13 mouse cellular contexts compared by ENCODE assay signal in genomic region chr5:121340965-121341473, GRCm38 (mm10). TPM values are rescaled to one million over a fixed set of nuclear protein-coding genes. Genes with fewer than 3 reads are reported as not detected.
DNase-seq lines count a peak whose midpoint lies in the region; ATAC-seq and TF ChIP-seq lines count a peak whose summit lies in the region.
"Had no signal": no experiment of that assay in that cellular context is flagged by ENCODE, and none has a peak within 500 bp of the region (broad histone marks: within the 10 kb centered on the region; RNA-seq: fewer than 3 reads in every experiment).

No protein-coding gene starts in this region.

- peaks cover 89% of the 10 kb centered on the region for H3K36me3 ChIP-seq in liver, embryonic 16.5 days (ENCODE audit: control insufficient read depth, insufficient read depth)
- H3K36me3 ChIP-seq in liver, embryonic 11.5 days (ENCODE audit: control insufficient read depth, insufficient read depth, low read length) = peaks cover 55% of the 10 kb centered on the region
- peaks cover 20% of the 10 kb centered on the region for H3K36me3 ChIP-seq in neural tube, embryonic 11.5 days (ENCODE audit: control insufficient read depth, insufficient read depth, low read length)
- peaks cover 69% of the 10 kb centered on the region for H3K36me3 ChIP-seq in midbrain, embryonic 16.5 days (ENCODE audit: control insufficient read depth, insufficient read depth, low read length)

- H3K9me3 ChIP-seq in liver, embryonic 16.5 days (replicated peaks; ENCODE audit: control insufficient read depth, low read length) = no peaks in the 10 kb centered on the region
- no peaks in the 10 kb centered on the region for H3K9me3 ChIP-seq in liver, embryonic 11.5 days (ENCODE audit: control insufficient read depth, low read length)
- H3K9me3 ChIP-seq in neural tube, embryonic 11.5 days (ENCODE audit: control insufficient read depth, low read length) = no peaks in the 10 kb centered on the region
- no peaks in the 10 kb centered on the region for H3K9me3 ChIP-seq in midbrain, embryonic 16.5 days (replicated peaks; ENCODE audit: control insufficient read depth, low read length, poor library complexity, severe bottlenecking)
- H3K9me3 ChIP-seq: neural tube, embryonic 13.5 days had no signal

- TF ChIP-seq CTCF in embryonic fibroblast, embryonic 13.5 days (IDR thresholded peaks at IDR 0.05; ENCODE audit: borderline replicate concordance, insufficient read depth, low read length) = no peak

- no peak for DNase-seq in liver, embryonic 11.5 days (ENCODE audit: low spot score)
- DNase-seq in T-cell, adult 2 months (ENCODE audit: low spot score) = peak; percentile 34
- DNase-seq in neural tube, embryonic 11.5 days (ENCODE audit: low spot score) = peak; percentile 36
- DNase-seq in urinary bladder, adult 2 months (ENCODE audit: low spot score) = no peak
- no peak for DNase-seq in cerebellum, adult 11 months
- DNase-seq: cerebellum, postnatal 25 days; gastrocnemius, postnatal 10 days; kidney, postnatal 36 days; lung, embryonic 14.5 days had no signal

- no peak for TF ChIP-seq POLR2A in embryonic fibroblast, embryonic 13.5 days (IDR thresholded peaks at IDR 0.05; ENCODE audit: low read depth, low read length)

- H3K4me1 ChIP-seq in liver, embryonic 16.5 days (ENCODE audit: control insufficient read depth, low read depth, low read length) = no peaks in the 10 kb centered on the region
- H3K4me1 ChIP-seq in liver, embryonic 11.5 days (replicated peaks; ENCODE audit: control insufficient read depth, insufficient read depth, low read length) = no peaks in the 10 kb centered on the region
- peaks cover 22% of the 10 kb centered on the region for H3K4me1 ChIP-seq in embryonic fibroblast, embryonic 13.5 days (ENCODE audit: control insufficient read depth, insufficient read depth, low read length)
- H3K4me1 ChIP-seq in neural tube, embryonic 11.5 days (ENCODE audit: control insufficient read depth, insufficient read depth, low read length) = no peaks in the 10 kb centered on the region
- no peaks in the 10 kb centered on the region for H3K4me1 ChIP-seq in midbrain, embryonic 16.5 days (ENCODE audit: control insufficient read depth, insufficient read depth, low read length)
- H3K4me1 ChIP-seq: neural tube, embryonic 13.5 days had no signal

- H3K27me3 ChIP-seq in liver, embryonic 16.5 days (ENCODE audit: control insufficient read depth, insufficient read depth, low read depth, low read length) = no peaks in the 10 kb centered on the region
- no peaks in the 10 kb centered on the region for H3K27me3 ChIP-seq in liver, embryonic 11.5 days (replicated peaks; ENCODE audit: control insufficient read depth, insufficient read depth, low read length)
- H3K27me3 ChIP-seq in neural tube, embryonic 11.5 days (ENCODE audit: control insufficient read depth, insufficient read depth, low read length) = no peaks in the 10 kb centered on the region
- H3K27me3 ChIP-seq in midbrain, embryonic 16.5 days (ENCODE audit: control insufficient read depth, insufficient read depth, low read depth, low read length) = no peaks in the 10 kb centered on the region
- H3K27me3 ChIP-seq: neural tube, embryonic 13.5 days had no signal

- no peak overlapping the region for H3K27ac ChIP-seq in liver, embryonic 16.5 days (ENCODE audit: low read length)
- H3K27ac ChIP-seq in liver, embryonic 11.5 days (ENCODE audit: low read depth, low read length) = no peak overlapping the region
- H3K27ac ChIP-seq in embryonic fibroblast, embryonic 13.5 days (ENCODE audit: insufficient read depth, low read length) = peak overlapping the region; percentile 22; the same call in 1 of the 2 replicates
- H3K27ac ChIP-seq in neural tube, embryonic 11.5 days (ENCODE audit: low read depth, low read length) = no peak overlapping the region
- no peak overlapping the region for H3K27ac ChIP-seq in midbrain, embryonic 16.5 days (ENCODE audit: low read length)
- H3K27ac ChIP-seq: neural tube, embryonic 13.5 days had no signal

- 0 out of 2 replicates have a peak, but pooled peaks have one; percentile 17 for ATAC-seq in liver, embryonic 16.5 days (ENCODE audit: low read depth)
- ATAC-seq in liver, embryonic 11.5 days (replicated peaks; ENCODE audit: low FRiP score) = no peak
- ATAC-seq in neural tube, embryonic 11.5 days (ENCODE audit: insufficient read depth, low FRiP score, low TSS enrichment) = no peak
- no peak for ATAC-seq in midbrain, embryonic 16.5 days

- no peak overlapping the region for H3K4me3 ChIP-seq in liver, embryonic 16.5 days (ENCODE audit: low read depth, low read length)
- no peak overlapping the region for H3K4me3 ChIP-seq in liver, embryonic 11.5 days (ENCODE audit: low read depth, low read length)
- H3K4me3 ChIP-seq in embryonic fibroblast, embryonic 13.5 days (ENCODE audit: insufficient read depth, low read length) = no peak overlapping the region
- H3K4me3 ChIP-seq in neural tube, embryonic 11.5 days (ENCODE audit: low read depth, low read length) = no peak overlapping the region
- H3K4me3 ChIP-seq in midbrain, embryonic 16.5 days (ENCODE audit: low read depth, low read length) = no peak overlapping the region
- H3K4me3 ChIP-seq: neural tube, embryonic 13.5 days had no signal

- H3K9ac ChIP-seq in liver, embryonic 16.5 days (ENCODE audit: low read depth, low read length) = no peak overlapping the region
- no peak overlapping the region for H3K9ac ChIP-seq in liver, embryonic 11.5 days (ENCODE audit: low read depth, low read length)
- no peak overlapping the region for H3K9ac ChIP-seq in neural tube, embryonic 11.5 days (ENCODE audit: low read length)
- H3K9ac ChIP-seq in midbrain, embryonic 16.5 days (ENCODE audit: low read depth, low read length) = no peak overlapping the region
- H3K9ac ChIP-seq: lung, embryonic 14.5 days; neural tube, embryonic 13.5 days had no signal

- WGBS in liver, embryonic 16.5 days (ENCODE audit: insufficient replicate concordance) = 49% methylated on average over 7 of the region's 7 CpGs
- WGBS in liver, embryonic 11.5 days = 48% methylated on average over 7 of the region's 7 CpGs
- 33% methylated on average over 7 of the region's 7 CpGs for WGBS in neural tube, embryonic 11.5 days
- WGBS in midbrain, embryonic 16.5 days = 68% methylated on average over 7 of the region's 7 CpGs

- no peak overlapping the region for H3K4me2 ChIP-seq in liver, embryonic 16.5 days (ENCODE audit: low read depth, low read length)
- no peak overlapping the region for H3K4me2 ChIP-seq in liver, embryonic 11.5 days
- no peak overlapping the region for H3K4me2 ChIP-seq in neural tube, embryonic 11.5 days (ENCODE audit: low read depth)
- H3K4me2 ChIP-seq in midbrain, embryonic 16.5 days (ENCODE audit: low read length) = no peak overlapping the region
- H3K4me2 ChIP-seq: lung, embryonic 14.5 days; neural tube, embryonic 13.5 days had no signal

RNA-seq across cellular contexts. Expression of gene Trafd1, which starts 44.4 kb away (rescaled TPM):
- polyA plus RNA-seq in liver, embryonic 16.5 days (2015; fragmentation: Nextera tagmentation; extraction: Ambion mirVana) = 24.5 and 24.8 TPM in 2 replicates
- 36.7 and 38.6 TPM in 2 replicates for polyA plus RNA-seq in liver, embryonic 11.5 days (2014; fragmentation: Nextera tagmentation; extraction: Ambion mirVana)
- 34.5 and 36.1 TPM in 2 replicates for polyA plus RNA-seq in embryonic fibroblast, embryonic 13.5 days (2011; ENCODE audit: insufficient read length, low read depth, missing spikeins)
- 86.9 and 94.6 TPM in 2 replicates for polyA plus RNA-seq in neural tube, embryonic 11.5 days (2014; fragmentation: Nextera tagmentation; extraction: Ambion mirVana)
- polyA plus RNA-seq in urinary bladder, adult 2 months (2012; rRNA removed) = 106 and 115 TPM in 2 replicates
- 135 and 140 TPM in 2 replicates for polyA plus RNA-seq in midbrain, embryonic 16.5 days (2015; fragmentation: Nextera tagmentation; extraction: Ambion mirVana)

RNA-seq across cellular contexts. Expression of gene Naa25, which starts 56.7 kb away (rescaled TPM):
- polyA plus RNA-seq in liver, embryonic 16.5 days (2015; fragmentation: Nextera tagmentation; extraction: Ambion mirVana) = 16.8 and 19.0 TPM in 2 replicates
- polyA plus RNA-seq in liver, embryonic 11.5 days (2014; fragmentation: Nextera tagmentation; extraction: Ambion mirVana) = 59.5 and 64.2 TPM in 2 replicates
- polyA plus RNA-seq in embryonic fibroblast, embryonic 13.5 days (2011; ENCODE audit: insufficient read length, low read depth, missing spikeins) = 24.6 and 34.4 TPM in 2 replicates
- polyA plus RNA-seq in neural tube, embryonic 11.5 days (2014; fragmentation: Nextera tagmentation; extraction: Ambion mirVana) = 48.1 and 57.0 TPM in 2 replicates
- 15.8 and 17.2 TPM in 2 replicates for polyA plus RNA-seq in urinary bladder, adult 2 months (2012; rRNA removed)
- polyA plus RNA-seq in midbrain, embryonic 16.5 days (2015; fragmentation: Nextera tagmentation; extraction: Ambion mirVana) = 54.0 and 55.0 TPM in 2 replicates

Comparison
In these comparisons a context has a peak if more than half of its experiments do, and no peak if none do; other contexts are left out.
1. DNase-seq: peak in T-cell, adult 2 months (single experiment) and neural tube, embryonic 11.5 days (single experiment); none in liver, embryonic 11.5 days (single experiment), urinary bladder, adult 2 months (single experiment) and cerebellum, adult 11 months (single experiment).